ENCODE assay signal across 8 mouse cellular contexts in genomic region chr19:4214071-4214770, GRCm38 (mm10). TPM values are rescaled to one million over a fixed set of nuclear protein-coding genes. Genes with fewer than 3 reads are reported as not detected.
A peak's percentile ranks its signal among the peaks of the same experiment; 100 is the strongest.
DNase-seq lines count a peak whose midpoint lies in the region; ATAC-seq and TF ChIP-seq lines count a peak whose summit lies in the region.

Gene Clcf1, plus strand, starts transcription at chr19:4214238.
Gene AC109138.7, plus strand, starts transcription at chr19:4214357.

- intact Hi-C loops in left cerebral cortex, adult 2 months (cut with DNase I), result no loop called here
- intact Hi-C loops in left cerebral cortex, postnatal 36 days (cut with DNase I), result no loop called here

- ATAC-seq in heart, postnatal 0 days (ENCODE audit: insufficient read depth, low read depth), result peak; percentile 28; the same call in 1 of the 2 replicates
- peak; percentile 55 for ATAC-seq in limb, embryonic 13.5 days (ENCODE audit: low FRiP score, low read depth)
- peak; percentile 48; the same call in 1 of the 2 replicates for ATAC-seq in midbrain, embryonic 15.5 days (replicated peaks)

- no peaks in the 10 kb centered on the region for H3K36me3 ChIP-seq in heart, postnatal 0 days (replicated peaks; ENCODE audit: control insufficient read depth, insufficient read depth, low read length)
- no peaks in the 10 kb centered on the region for H3K36me3 ChIP-seq in limb, embryonic 13.5 days
- H3K36me3 ChIP-seq in midbrain, embryonic 15.5 days (replicated peaks), result no peaks in the 10 kb centered on the region

- no peaks in the 10 kb centered on the region for H3K9me3 ChIP-seq in heart, postnatal 0 days (replicated peaks; ENCODE audit: control insufficient read depth, low read length)
- H3K9me3 ChIP-seq in limb, embryonic 13.5 days, result no peaks in the 10 kb centered on the region
- H3K9me3 ChIP-seq in midbrain, embryonic 15.5 days, result no peaks in the 10 kb centered on the region

- no peak within 1 kb of the TSS for H3K27ac ChIP-seq in left cerebral cortex, adult 2 months
- no peak within 1 kb of the TSS for H3K27ac ChIP-seq in brown adipose tissue, adult 24 weeks (replicated peaks; ENCODE audit: low read depth, low read length)
- peak within 1 kb of the TSS; percentile 59 for H3K27ac ChIP-seq in heart, postnatal 0 days (ENCODE audit: low read depth)
- H3K27ac ChIP-seq in limb, embryonic 13.5 days, result peak within 1 kb of the TSS; percentile 93
- H3K27ac ChIP-seq in midbrain, embryonic 15.5 days, result no peak within 1 kb of the TSS

- H3K27me3 ChIP-seq in heart, postnatal 0 days (ENCODE audit: control insufficient read depth, insufficient read depth, low read length), result peaks cover 42% of the 10 kb centered on the region
- peaks cover 6% of the 10 kb centered on the region; the same call in 1 of the 2 replicates for H3K27me3 ChIP-seq in limb, embryonic 13.5 days
- H3K27me3 ChIP-seq in midbrain, embryonic 15.5 days (replicated peaks), result peaks cover 45% of the 10 kb centered on the region

- peak within 1 kb of the TSS; percentile 47 for H3K4me3 ChIP-seq in left cerebral cortex, adult 2 months
- peak within 1 kb of the TSS; percentile 85 for H3K4me3 ChIP-seq in brown adipose tissue, adult 24 weeks (ENCODE audit: insufficient read depth, low read depth, low read length)
- H3K4me3 ChIP-seq in heart, postnatal 0 days (ENCODE audit: low read depth, low read length), result peak within 1 kb of the TSS; percentile 61
- peak within 1 kb of the TSS; percentile 92 for H3K4me3 ChIP-seq in limb, embryonic 13.5 days
- H3K4me3 ChIP-seq in midbrain, embryonic 15.5 days, result peak within 1 kb of the TSS; percentile 48

- no peak for TF ChIP-seq CTCF in left cerebral cortex, adult 2 months (IDR thresholded peaks at IDR 0.05)
- TF ChIP-seq CTCF in heart, postnatal 0 days (IDR thresholded peaks at IDR 0.05; ENCODE audit: low read depth), result no peak

- WGBS in heart, postnatal 0 days, result under 1% methylated on average over 47 of the region's 49 CpGs
- under 1% methylated on average over 47 of the region's 49 CpGs for WGBS in limb, embryonic 13.5 days
- WGBS in midbrain, embryonic 15.5 days, result under 1% methylated on average over 47 of the region's 49 CpGs

- H3K9ac ChIP-seq in heart, postnatal 0 days (replicated peaks; ENCODE audit: low read depth, low read length), result peak within 1 kb of the TSS; percentile 61
- peak within 1 kb of the TSS; percentile 99 for H3K9ac ChIP-seq in limb, embryonic 13.5 days
- peak within 1 kb of the TSS; percentile 42 for H3K9ac ChIP-seq in midbrain, embryonic 15.5 days

- H3K4me1 ChIP-seq in brown adipose tissue, adult 24 weeks (ENCODE audit: control insufficient read depth, insufficient read depth, insufficient read length, low read length), result no peaks in the 10 kb centered on the region
- H3K4me1 ChIP-seq in heart, postnatal 0 days (ENCODE audit: control insufficient read depth, insufficient read depth), result peaks cover 16% of the 10 kb centered on the region
- peaks cover 63% of the 10 kb centered on the region for H3K4me1 ChIP-seq in limb, embryonic 13.5 days
- peaks cover 24% of the 10 kb centered on the region for H3K4me1 ChIP-seq in midbrain, embryonic 15.5 days

- H3K4me2 ChIP-seq in heart, postnatal 0 days (ENCODE audit: low read depth, low read length), result peak within 1 kb of the TSS; percentile 87
- H3K4me2 ChIP-seq in limb, embryonic 13.5 days (replicated peaks), result peak within 1 kb of the TSS; percentile 88
- H3K4me2 ChIP-seq in midbrain, embryonic 15.5 days, result peak within 1 kb of the TSS; percentile 96

- DNase-seq in left cerebral cortex, adult 2 months (ENCODE audit: extremely low spot score in 1 of 2, low spot score in 2 of 2), result no peak
- DNase-seq in left cerebral cortex, adult 8-10 months (ENCODE audit: low spot score in 2 of 2), result no peak
- DNase-seq in heart, postnatal 0 days (ENCODE audit: low spot score), result no peak
- peak; percentile 71 for DNase-seq in thymus, postnatal 14 days
- no peak for DNase-seq in left cerebral cortex, postnatal 36 days (ENCODE audit: low spot score in 2 of 2)

- TF ChIP-seq EP300 in heart, postnatal 0 days (IDR thresholded peaks at IDR 0.05; ENCODE audit: low read depth), result no peak

RNA-seq across cellular contexts. Expression of gene Clcf1, which starts in this region (rescaled TPM):
- total RNA-seq in left cerebral cortex, adult 2 months (2021), result 1 to 10 TPM; 1.3 to 2.1 TPM
- total RNA-seq in left cerebral cortex, adult 8-10 months (2022), result 1 to 10 TPM in 2 of 4 experiments, under 1 TPM in 2; 0.65 to 2.4 (median 1.2) TPM
- not detected in 2 replicates for polyA plus RNA-seq in brown adipose tissue, adult 24 weeks (2012; ENCODE audit: insufficient read depth, insufficient read length, missing spikeins)
- total RNA-seq in heart, postnatal 0 days (2014; rRNA removed; ENCODE audit: low replicate concordance), result 3.4 and 14.7 TPM in 2 replicates
- 0.67 and 0.91 TPM in 2 replicates for polyA plus RNA-seq in heart, postnatal 0 days (2015; fragmentation: Nextera tagmentation; extraction: Ambion mirVana)
- 9.0 and 10.0 TPM in 2 replicates for polyA plus RNA-seq in limb, embryonic 13.5 days (2015; fragmentation: Nextera tagmentation; extraction: Ambion mirVana)
- polyA plus RNA-seq in midbrain, embryonic 15.5 days (2015; fragmentation: Nextera tagmentation; extraction: Ambion mirVana), result 0.79 and 0.88 TPM in 2 replicates
- 1 to 10 TPM in 1 of 2 experiments, under 1 TPM in 1; 0.84 to 1.2 TPM for total RNA-seq in left cerebral cortex, postnatal 36 days (2021)

RNA-seq across cellular contexts. Expression of gene AC109138.7, which starts in this region (rescaled TPM):
- not detected for total RNA-seq in left cerebral cortex, adult 2 months (2021)
- total RNA-seq in left cerebral cortex, adult 8-10 months (2022), result not detected
- not detected in 2 replicates for polyA plus RNA-seq in brown adipose tissue, adult 24 weeks (2012; ENCODE audit: insufficient read depth, insufficient read length, missing spikeins)
- total RNA-seq in heart, postnatal 0 days (2014; rRNA removed; ENCODE audit: low replicate concordance), result not detected in 2 replicates
- not detected in 2 replicates for polyA plus RNA-seq in heart, postnatal 0 days (2015; fragmentation: Nextera tagmentation; extraction: Ambion mirVana)
- not detected in 2 replicates for polyA plus RNA-seq in limb, embryonic 13.5 days (2015; fragmentation: Nextera tagmentation; extraction: Ambion mirVana)
- polyA plus RNA-seq in midbrain, embryonic 15.5 days (2015; fragmentation: Nextera tagmentation; extraction: Ambion mirVana), result not detected in 2 replicates
- total RNA-seq in left cerebral cortex, postnatal 36 days (2021), result not detected

Comparison
In these comparisons a context has a peak if more than half of its experiments do, and no peak if none do; other contexts are left out.
1. Peak in ATAC-seq, H3K4me3 ChIP-seq, H3K9ac ChIP-seq and H3K4me2 ChIP-seq in midbrain, embryonic 15.5 days; RNA of the genes that start here not detected or under 1 TPM.
2. H3K27ac ChIP-seq: peak in heart, postnatal 0 days (single experiment) and limb, embryonic 13.5 days (single experiment); none in left cerebral cortex, adult 2 months (single experiment), brown adipose tissue, adult 24 weeks (single experiment) and midbrain, embryonic 15.5 days (single experiment).
3. H3K9ac ChIP-seq: peak in every context shown above with its lines; median percentile 99 in limb, embryonic 13.5 days; 61 in heart, postnatal 0 days; 42 in midbrain, embryonic 15.5 days.
4. Peak in every context shown above with its lines, with median percentiles within 50 percentile points of each other: H3K4me3 ChIP-seq, ATAC-seq and H3K4me2 ChIP-seq.